Mouse (Mus musculus) spleen, adult 12 weeks (tissue): ENCODE results near the gene Gm16181.
A peak's percentile ranks its signal among the peaks of the same experiment; 100 is the strongest.
"Not testable (repeated sequence)": the region's sequence is repeated elsewhere in the genome, so short reads cannot be mapped to it uniquely, and the experiment has no call there.

ENCODE experiments used
- DNase-seq: peaks from one replicate; pipeline ENCODE4 v3.0.0; 2022; ENCODE audit warnings: low spot score

Gm16181 gene

GRCm38 (mm10) chr17:35232659-35233058 lies 12.0 kb downstream of the Gm16181 start:
- no peak for DNase-seq

GRCm38 (mm10) chr17:35233114-35233980 lies 12.7 kb downstream of the Gm16181 start, which contains the start of gene Atp6v1g2:
Gene Atp6v1g2, plus strand, starts transcription at chr17:35233660.
- DNase-seq = no peak

GRCm38 (mm10) chr17:35234090-35234489 lies 13.5 kb downstream of the Gm16181 start:
- DNase-seq = not testable (repeated sequence)

- DNase-seq = peak; percentile 38
Observed at GRCm38 (mm10) chr17:35234903-35235302, 14.3 kb downstream of the Gm16181 start.

- DNase-seq = peak; percentile 74
Observed at GRCm38 (mm10) chr17:35235614-35236389, 15.2 kb downstream of the Gm16181 start, which contains the start of gene Nfkbil1. Gene Nfkbil1, minus strand, starts transcription at chr17:35235792.

- peak; percentile 97 for DNase-seq
Observed at GRCm38 (mm10) chr17:35236390-35236746, 15.7 kb downstream of the Gm16181 start.

GRCm38 (mm10) chr17:35236996-35237395 lies 16.4 kb downstream of the Gm16181 start:
- DNase-seq = no peak

- no peak for DNase-seq
Observed at GRCm38 (mm10) chr17:35237504-35237903, 16.9 kb downstream of the Gm16181 start.

- DNase-seq = no peak
Observed at GRCm38 (mm10) chr17:35239700-35240099, 19.1 kb downstream of the Gm16181 start.

GRCm38 (mm10) chr17:35240384-35241304 lies 20.0 kb downstream of the Gm16181 start:
- no peak for DNase-seq

GRCm38 (mm10) chr17:35241305-35242014 lies 20.8 kb downstream of the Gm16181 start, which contains the start of gene Ddx39b:
Gene Ddx39b, plus strand, starts transcription at chr17:35241746.
- peak; percentile 95 for DNase-seq

GRCm38 (mm10) chr17:35242015-35242941 lies 21.6 kb downstream of the Gm16181 start:
- peak; percentile 49 for DNase-seq

- no peak for DNase-seq
Observed at GRCm38 (mm10) chr17:35243086-35243485, 22.5 kb downstream of the Gm16181 start.

GRCm38 (mm10) chr17:35244999-35245398 lies 24.4 kb downstream of the Gm16181 start:
- DNase-seq = no peak

- DNase-seq = no peak
Observed at GRCm38 (mm10) chr17:35245731-35246623, 25.3 kb downstream of the Gm16181 start.

- DNase-seq = no peak
Observed at GRCm38 (mm10) chr17:35247144-35247543, 26.5 kb downstream of the Gm16181 start.

- DNase-seq = no peak
Observed at GRCm38 (mm10) chr17:35248986-35249385, 28.4 kb downstream of the Gm16181 start.

- DNase-seq = no peak
Observed at GRCm38 (mm10) chr17:35249451-35250197, 29.0 kb downstream of the Gm16181 start.
